Mouse (Mus musculus): Measurements from ENCODE around the gene Ttc32. TPM values are rescaled to one million over a fixed set of nuclear protein-coding genes. Genes with fewer than 3 reads are reported as not detected.

The Ttc32 gene
- polyA plus RNA-seq, 1 experiment from 2014 or later, result 13.3 TPM

DNA sequence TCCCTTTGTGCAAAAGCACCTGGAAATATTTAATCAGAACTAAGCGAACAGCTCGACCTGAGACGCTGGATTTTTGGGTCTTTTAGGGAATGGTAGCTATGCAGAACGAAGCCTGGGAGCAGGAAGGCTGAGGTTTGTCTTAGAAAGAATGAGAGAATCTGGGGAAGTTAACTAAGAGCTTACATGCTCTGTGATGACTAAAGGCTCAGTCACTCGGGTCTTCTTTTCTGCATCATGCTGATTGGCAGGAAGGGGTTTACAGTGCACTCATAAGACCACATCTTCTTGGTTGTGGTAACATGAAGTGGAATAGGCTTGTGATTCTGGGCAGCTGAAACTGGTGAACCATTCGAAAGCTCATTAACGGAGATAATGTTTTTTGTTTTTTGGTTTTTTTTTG lies 60.4 kb downstream of the Ttc32 start:
- Histone ChIP-seq H3K36me3 (ENCODE audit: control insufficient read depth, insufficient read depth) (no peaks in the 10 kb centered on the region), H3K27ac (ENCODE audit: low read length) (no peak overlapping the region), H3K4me2 (ENCODE audit: low read depth, low read length) (no peak overlapping the region), H3K9me3 (replicated peaks; ENCODE audit: control insufficient read depth, low read length) (no peaks in the 10 kb centered on the region), H3K4me1 (ENCODE audit: control insufficient read depth, low read depth, low read length) (no peaks in the 10 kb centered on the region), H3K9ac (ENCODE audit: low read depth, low read length) (no peak overlapping the region), H3K27me3 (ENCODE audit: control insufficient read depth, insufficient read depth, low read depth, low read length) (no peaks in the 10 kb centered on the region), H3K4me3 (ENCODE audit: low read depth, low read length) (no peak overlapping the region)
- 55% methylated on average over 7 of the region's 7 CpGs for WGBS (ENCODE audit: insufficient replicate concordance)
- no peak for ATAC-seq (ENCODE audit: low read depth)

Other genes starting within 250 kb of the Ttc32 start
- gene Laptm4a, start 108.3 kb upstream of the Ttc32 start, polyA plus RNA-seq (2015; fragmentation: Nextera tagmentation; extraction: Ambion mirVana), result 71.2 and 72.0 TPM in 2 replicates
- gene Matn3, start 82.1 kb upstream of the Ttc32 start, polyA plus RNA-seq (2015; fragmentation: Nextera tagmentation; extraction: Ambion mirVana), result 0.09 and 0.12 TPM in 2 replicates
- gene Wdr35, start 56.1 kb upstream of the Ttc32 start, polyA plus RNA-seq (2015; fragmentation: Nextera tagmentation; extraction: Ambion mirVana), result 0.79 and 1.1 TPM in 2 replicates